Mouse (Mus musculus): ENCODE measurements around the gene Slk.

DNA sequence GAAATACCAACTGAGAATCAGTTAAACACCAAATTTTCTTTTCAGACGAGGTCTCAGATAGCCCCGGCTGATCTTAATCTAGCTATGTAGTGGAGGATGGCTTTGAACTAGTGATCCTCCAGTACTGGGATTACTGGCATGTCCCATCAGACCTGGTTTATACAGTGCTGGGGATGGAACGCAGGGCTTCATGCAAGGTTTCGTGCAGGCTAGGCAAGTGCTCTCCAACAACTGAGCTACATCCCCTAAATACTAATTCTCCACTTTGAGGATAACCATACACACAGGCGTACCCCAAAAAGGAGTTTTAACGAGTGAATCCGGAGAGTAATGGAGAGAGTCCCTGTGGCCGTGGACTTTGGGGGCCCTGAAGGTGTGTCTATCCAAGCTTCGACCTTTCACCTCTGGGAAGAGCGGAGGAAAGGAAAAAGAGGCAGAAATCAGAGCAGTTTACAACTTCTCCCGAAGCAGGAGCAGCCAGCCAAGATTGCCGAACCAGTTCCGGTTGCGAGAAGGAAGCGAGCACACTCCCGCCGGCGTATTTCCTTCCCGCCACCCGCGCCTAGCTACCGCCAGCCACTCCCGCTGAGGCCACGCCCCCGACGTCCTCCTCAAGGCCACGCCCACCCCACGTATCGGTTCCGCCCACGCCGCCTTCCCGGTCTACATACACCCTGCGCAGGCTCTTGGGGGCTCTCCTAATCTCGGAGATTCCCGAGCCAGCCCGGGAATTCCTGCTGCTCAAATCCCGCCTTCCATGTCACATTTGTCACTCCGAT lies 42.8 kb upstream of the Slk start:
- no peak for TF ChIP-seq CTCF (IDR thresholded peaks at IDR 0.05; ENCODE audit: low read depth, low read length)
- no peak for TF ChIP-seq POLR2A (IDR thresholded peaks at IDR 0.05; ENCODE audit: borderline replicate concordance, low read depth, low read length)
